Mouse (Mus musculus) heart, embryonic 16.5 days (tissue): ENCODE results near the gene Myo5a. TPM values are rescaled to one million over a fixed set of nuclear protein-coding genes. Genes with fewer than 3 reads are reported as not detected.

Experiments
- ATAC-seq: fragments of 200-750 bp; cut with Nextera tagmentation; replicated peaks from 2 replicates; pipeline ENCODE4 v1.8.0; 2017; ENCODE audit warnings: moderate number of reproducible peaks; ENCODE audit not compliant: insufficient read depth, low FRiP score; ENCODE audit errors: extremely low read depth
- H3K27ac ChIP-seq: fragments of 300-500 bp; sonication (generic); 2 replicates; pipeline ENCODE4 v1.5.1; 2014; ENCODE audit warnings: mild to moderate bottlenecking, low read length, control low read depth, moderate library complexity
- H3K27me3 ChIP-seq: fragments of 300-500 bp; sonication (generic); 2 replicates; pipeline ENCODE4 v1.6.1; 2014; ENCODE audit warnings: low read length, mixed read lengths; ENCODE audit not compliant: control insufficient read depth, insufficient read depth
- H3K36me3 ChIP-seq: fragments of 300-500 bp; sonication (generic); 2 replicates; pipeline ENCODE4 v1.6.1; 2014; ENCODE audit not compliant: control insufficient read depth, insufficient read depth
- H3K4me1 ChIP-seq: fragments of 300-500 bp; sonication (generic); 2 replicates; pipeline ENCODE4 v1.6.1; 2014; ENCODE audit warnings: low read length, mixed read lengths; ENCODE audit not compliant: control insufficient read depth, insufficient read depth
- H3K4me2 ChIP-seq: fragments of 300-500 bp; sonication (generic); 2 replicates; pipeline ENCODE4 v1.6.1; 2014; ENCODE audit warnings: low read depth, mild to moderate bottlenecking, control low read depth, low read length
- H3K4me3 ChIP-seq: fragments of 300-500 bp; sonication (generic); 2 replicates; pipeline ENCODE4 v1.5.1; 2014; ENCODE audit warnings: mild to moderate bottlenecking, control low read depth, low read length
- H3K9ac ChIP-seq: fragments of 300-500 bp; sonication (generic); 2 replicates; pipeline ENCODE4 v1.6.1; 2014; ENCODE audit warnings: low read length, control low read depth
- H3K9me3 ChIP-seq: fragments of 300-500 bp; sonication (generic); replicated peaks from 2 replicates; pipeline ENCODE4 v1.6.1; 2016; ENCODE audit warnings: low read length; ENCODE audit not compliant: control insufficient read depth
- WGBS: fragments of 180-500 bp; shearing (Covaris S2); extraction: QIAGEN DNeasy Blood & Tissue Kit; methylation state at CpG from one replicate; pipeline ENCODE4 v1.1.7; 2014; 5-methylcytosine and 5-hydroxymethylcytosine counted together
- polyA plus RNA-seq: library from polyadenylated mRNA; unstranded; fragments of >200 nt; fragmentation: Nextera tagmentation; extraction: Ambion mirVana; gene quantifications from 2 replicates; pipeline ENCODE4 v1.2.1, GENCODE M21; 2015

Myo5a gene
- polyA plus RNA-seq, 1 experiment from 2014 or later, result 6.9 TPM

- 81% methylated on average over 2 of the region's 2 CpGs for WGBS
- no peak overlapping the region for H3K27ac ChIP-seq
- H3K9ac ChIP-seq, result no peak overlapping the region
These were observed 131.2 kb downstream of the Myo5a start for GRCm38 (mm10) chr9:75202036-75202435.

GRCm38 (mm10) chr9:75209246-75209645 lies 138.4 kb downstream of the Myo5a start:
- no peak overlapping the region for H3K4me3 ChIP-seq
- no peak overlapping the region for H3K27ac ChIP-seq
- H3K9me3 ChIP-seq, result no peaks in the 10 kb centered on the region
- H3K9ac ChIP-seq, result no peak overlapping the region
- H3K27me3 ChIP-seq, result no peaks in the 10 kb centered on the region
- no peak overlapping the region for H3K4me2 ChIP-seq
- H3K4me1 ChIP-seq, result no peaks in the 10 kb centered on the region
- peaks cover 14% of the 10 kb centered on the region for H3K36me3 ChIP-seq
- no peak for ATAC-seq
- WGBS, result 74% methylated on average over 1 of the region's 1 CpGs

More at GRCm38 (mm10) chr9:75202036-75202435, 131.2 kb downstream of the Myo5a start:
- Histone ChIP-seq H3K27me3 (no peaks in the 10 kb centered on the region), H3K36me3 (peaks cover 15% of the 10 kb centered on the region), H3K4me1 (no peaks in the 10 kb centered on the region), H3K9me3 (no peaks in the 10 kb centered on the region), H3K4me3 (no peak overlapping the region), H3K4me2 (no peak overlapping the region)
- no peak for ATAC-seq

GRCm38 (mm10) chr9:75210269-75210668 lies 139.5 kb downstream of the Myo5a start:
- Histone ChIP-seq H3K9ac (no peak overlapping the region), H3K36me3 (peaks cover 16% of the 10 kb centered on the region; the same call in 1 of the 2 replicates), H3K9me3 (no peaks in the 10 kb centered on the region), H3K4me2 (no peak overlapping the region), H3K4me1 (no peaks in the 10 kb centered on the region), H3K27me3 (no peaks in the 10 kb centered on the region), H3K27ac (no peak overlapping the region), H3K4me3 (no peak overlapping the region)
- WGBS, result 70% methylated on average over 2 of the region's 2 CpGs
- no peak for ATAC-seq

GRCm38 (mm10) chr9:75214743-75215413 lies 144.1 kb downstream of the Myo5a start:
- no peak for ATAC-seq
- H3K9me3 ChIP-seq, result no peaks in the 10 kb centered on the region
- 92% methylated on average over 11 of the region's 11 CpGs for WGBS
- H3K4me1 ChIP-seq, result no peaks in the 10 kb centered on the region
- H3K4me3 ChIP-seq, result no peak overlapping the region
- H3K27me3 ChIP-seq, result no peaks in the 10 kb centered on the region
- H3K9ac ChIP-seq, result no peak overlapping the region
- no peak overlapping the region for H3K27ac ChIP-seq
- no peak overlapping the region for H3K4me2 ChIP-seq
- peaks cover 22% of the 10 kb centered on the region for H3K36me3 ChIP-seq

- H3K9me3 ChIP-seq, result no peaks in the 10 kb centered on the region
- 62% methylated on average over 5 of the region's 5 CpGs for WGBS
- no peaks in the 10 kb centered on the region for H3K27me3 ChIP-seq
- H3K4me1 ChIP-seq, result no peaks in the 10 kb centered on the region
- peaks cover 11% of the 10 kb centered on the region for H3K36me3 ChIP-seq
- no peak overlapping the region for H3K4me2 ChIP-seq
- no peak overlapping the region for H3K4me3 ChIP-seq
- ATAC-seq, result no peak
- no peak overlapping the region for H3K9ac ChIP-seq
- no peak overlapping the region for H3K27ac ChIP-seq
These were observed 149.1 kb downstream of the Myo5a start for GRCm38 (mm10) chr9:75219942-75220341.

- no peaks in the 10 kb centered on the region for H3K9me3 ChIP-seq
- peak; percentile 86 for ATAC-seq
- H3K27me3 ChIP-seq, result no peaks in the 10 kb centered on the region
- no peaks in the 10 kb centered on the region for H3K4me1 ChIP-seq
- no peak overlapping the region for H3K4me3 ChIP-seq
- H3K4me2 ChIP-seq, result no peak overlapping the region
- peak overlapping the region; percentile 9; the same call in 1 of the 2 replicates for H3K27ac ChIP-seq
- H3K36me3 ChIP-seq, result peaks cover 3% of the 10 kb centered on the region; the same call in 1 of the 2 replicates
- WGBS, result 42% methylated on average over 10 of the region's 10 CpGs
- no peak overlapping the region for H3K9ac ChIP-seq
These were observed 150.8 kb downstream of the Myo5a start for GRCm38 (mm10) chr9:75221420-75222287.

- peaks cover 3% of the 10 kb centered on the region; the same call in 1 of the 2 replicates for H3K27me3 ChIP-seq
- no peaks in the 10 kb centered on the region for H3K36me3 ChIP-seq
- 5% methylated on average over 48 of the region's 48 CpGs for WGBS
- H3K4me3 ChIP-seq, result peak within 1 kb of the TSS; percentile 67
- peak within 1 kb of the TSS; percentile 76 for H3K9ac ChIP-seq
- H3K9me3 ChIP-seq, result no peaks in the 10 kb centered on the region
- no peak within 1 kb of the TSS for H3K27ac ChIP-seq
- peak within 1 kb of the TSS; percentile 88 for H3K4me2 ChIP-seq
- peaks cover 9% of the 10 kb centered on the region for H3K4me1 ChIP-seq
- peak; percentile 69 for ATAC-seq
These were observed 161.3 kb downstream of the Myo5a start, which contains the start of gene Myo5c for GRCm38 (mm10) chr9:75231841-75232746. Myo5c (plus strand) TSS chr9:75232020.

GRCm38 (mm10) chr9:75232860-75233259 lies 162.0 kb downstream of the Myo5a start:
- ATAC-seq, result no peak
- Histone ChIP-seq H3K4me3 (no peak overlapping the region), H3K27ac (no peak overlapping the region), H3K4me1 (peaks cover 9% of the 10 kb centered on the region), H3K27me3 (peaks cover 3% of the 10 kb centered on the region; the same call in 1 of the 2 replicates), H3K36me3 (no peaks in the 10 kb centered on the region), H3K4me2 (no peak overlapping the region), H3K9ac (no peak overlapping the region), H3K9me3 (no peaks in the 10 kb centered on the region)
- WGBS, result 59% methylated on average over 8 of the region's 8 CpGs
